Mouse (Mus musculus): Measurements from ENCODE around the gene Top2b.

DNA sequence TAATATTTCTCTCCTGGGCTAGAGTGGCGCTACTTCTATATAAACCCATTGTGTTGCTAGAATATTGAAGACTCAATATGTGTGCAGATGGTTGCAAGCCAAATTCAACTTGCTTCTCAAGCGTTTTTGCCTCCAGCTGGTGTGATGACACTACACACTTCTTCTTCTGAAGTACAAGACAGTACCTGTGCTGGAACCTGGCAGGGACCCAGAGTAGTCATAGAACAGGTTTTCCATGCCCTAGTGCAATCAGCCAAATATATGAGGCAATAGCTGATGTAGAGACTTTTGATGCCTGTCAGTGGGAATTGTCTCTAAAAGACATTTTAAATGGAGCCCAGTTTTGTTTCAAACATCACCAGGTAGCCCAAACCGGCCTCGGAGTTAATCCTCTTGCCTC is 40.6 kb upstream of the Top2b start:
- TF ChIP-seq CTCF (IDR thresholded peaks at IDR 0.05; ENCODE audit: insufficient read depth, low read length) (no peak), POLR2A (IDR thresholded peaks at IDR 0.05; ENCODE audit: borderline replicate concordance, extremely low read depth, low read depth, low read length) (no peak)
